Mouse (Mus musculus): ENCODE data around the gene Rfc4. TPM values are rescaled to one million over a fixed set of nuclear protein-coding genes. Genes with fewer than 3 reads are reported as not detected.

Gene Rfc4
- total RNA-seq (2023) = 9.6 to 12.5 TPM (median 10.2 TPM) in 4 replicates

DNA sequence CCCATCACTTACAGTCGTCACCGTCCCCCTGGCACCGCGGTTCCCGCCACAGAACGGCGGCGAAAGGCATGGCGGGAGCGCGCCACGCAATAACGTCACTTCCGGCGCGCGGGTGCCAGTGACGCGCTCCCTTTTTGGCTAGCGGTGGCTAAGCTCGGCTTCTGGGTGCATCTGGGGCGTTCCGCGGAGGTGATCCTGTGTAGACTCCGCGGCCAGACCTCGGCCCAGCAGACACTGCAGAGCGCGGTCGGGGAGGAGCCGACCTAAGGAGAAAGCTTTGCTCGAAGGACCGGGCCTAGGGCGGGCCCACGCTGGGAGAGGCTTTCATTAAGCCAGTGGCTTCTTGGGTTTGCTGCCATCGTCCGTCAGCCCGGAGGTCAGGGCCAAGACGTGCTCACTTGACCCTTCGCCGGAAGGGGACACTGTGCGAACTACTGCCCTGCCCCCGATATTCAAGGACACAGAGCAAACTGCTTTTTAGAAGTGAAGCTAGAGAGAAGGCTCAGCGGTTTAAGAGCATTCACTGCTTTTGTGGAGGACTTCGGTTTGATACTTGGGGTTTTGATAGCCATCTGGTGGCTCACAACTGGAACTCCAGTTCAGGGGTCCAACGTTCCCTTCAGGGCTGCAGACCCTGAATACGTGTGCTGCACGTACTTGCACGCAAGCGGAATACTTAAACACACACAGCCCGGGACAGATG lies at the start of gene Rfc4:
Gene Rfc4 (minus strand): TSS at position 65 of the 703 bp plus-strand sequence.

DNA sequence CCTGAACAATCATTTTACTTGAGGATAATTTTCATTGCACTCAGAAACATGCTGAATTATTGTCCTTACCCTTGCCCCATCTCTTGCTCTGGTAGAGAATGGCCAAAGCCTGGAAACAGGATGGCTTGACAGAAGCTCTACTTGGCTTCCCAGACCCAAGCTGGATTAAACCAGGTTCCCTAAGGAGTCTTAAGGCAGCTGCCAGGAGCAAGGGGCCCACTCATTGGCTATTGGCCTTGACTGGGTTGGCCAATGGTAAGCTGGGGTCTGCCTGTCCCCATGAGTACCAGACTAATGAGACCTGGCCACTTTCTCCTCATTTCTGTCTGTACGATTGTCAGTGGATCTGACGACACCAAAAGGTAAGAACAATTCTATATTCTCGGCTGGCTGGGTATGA lies 18.7 kb upstream of the Rfc4 start, which contains the start of gene Adipoq:
Gene Adipoq (plus strand): TSS at position 257 of the 400 bp plus-strand sequence.

DNA sequence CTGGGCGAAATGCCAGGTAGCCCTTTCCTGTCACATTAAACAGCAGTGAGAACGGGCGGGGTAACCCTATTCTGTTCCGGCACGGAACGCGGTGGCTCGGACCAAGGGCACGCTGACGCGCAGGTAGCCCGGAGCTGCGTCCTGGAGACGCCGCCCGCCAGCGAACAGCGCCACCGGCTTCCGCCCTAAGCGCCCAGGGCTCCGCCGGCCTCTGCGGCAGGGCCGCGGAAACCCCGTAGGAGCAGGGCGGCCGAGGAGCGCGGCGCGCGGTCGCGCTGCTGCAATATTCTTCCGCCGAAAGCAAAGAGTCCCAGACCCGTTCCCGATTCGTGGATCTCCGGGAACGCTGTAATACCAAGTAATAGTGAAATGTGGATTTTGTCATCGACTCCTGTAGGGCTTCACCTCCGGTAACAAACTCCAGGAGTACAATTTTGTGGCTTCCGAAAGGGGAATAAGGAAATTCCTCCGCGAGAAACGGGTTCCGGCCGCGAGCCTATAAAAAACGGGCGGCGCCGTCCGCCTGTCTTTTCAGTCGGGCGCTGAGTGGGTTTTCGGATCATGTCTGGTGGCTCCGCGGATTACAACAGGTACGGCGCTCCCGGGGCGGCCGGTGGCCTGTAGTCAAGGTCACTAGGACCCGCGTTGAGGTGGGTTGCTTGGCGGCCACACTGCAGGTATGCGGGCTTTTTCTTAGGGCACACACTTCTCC lies 20.1 kb downstream of the Rfc4 start, which contains the start of gene Eif4a2:
Gene Eif4a2 (plus strand): TSS at position 214 of the 712 bp plus-strand sequence.

Other genes with a start within 250 kb of the Rfc4 start
- gene Ahsg, start 236.5 kb downstream of the Rfc4 start, total RNA-seq (2023) = not detected in 4 replicates
- gene Fetub, start 209.4 kb downstream of the Rfc4 start, total RNA-seq (2023) = not detected in 4 replicates
- gene Hrg, start 176.7 kb downstream of the Rfc4 start, total RNA-seq (2023) = not detected in 4 replicates
- gene Kng2, start 98.3 kb downstream of the Rfc4 start, total RNA-seq (2023) = not detected in 4 replicates
- gene Kng1, start 69.9 kb downstream of the Rfc4 start, total RNA-seq (2023) = not detected in 4 replicates
- gene Eif4a2, start 20.3 kb downstream of the Rfc4 start, total RNA-seq (2023) = 1,131 to 1,202 TPM (median 1,167 TPM) in 4 replicates
- not detected in 4 replicates for gene Adipoq, start 18.8 kb upstream of the Rfc4 start, total RNA-seq (2023)
- 128 to 162 TPM (median 151 TPM) in 4 replicates for gene St6gal1, start 97.0 kb upstream of the Rfc4 start, total RNA-seq (2023)

All from B cell, adult 62 days (primary cell).